Mouse (Mus musculus) erythroid progenitor cell, adult 5-6 weeks (primary cell): ENCODE results near the gene Klrb1b. TPM values are rescaled to one million over a fixed set of nuclear protein-coding genes. Genes with fewer than 3 reads are reported as not detected.
A peak's percentile ranks its signal among the peaks of the same experiment; 100 is the strongest.

Source experiments
- ATAC-seq: replicated peaks from 2 replicates; pipeline ENCODE4 v1.8.0; 2016; ENCODE audit warnings: moderate number of reproducible peaks, mild to moderate bottlenecking, moderate TSS enrichment, inconsistent platforms; ENCODE audit not compliant: poor library complexity, low FRiP score, severe bottlenecking
- total RNA-seq, 2 experiments: library from RNA; stranded (forward) in 1 of 2; stranded (reverse) in 1 of 2; fragments of 150-400 nt in 1 of 2; fragments of 186-747, 209-891 nt in 1 of 2; gene quantifications; 2 replicates each; pipeline versions ENCODE4 v1.2.3 to v1.2.4; 2015 to 2017; ENCODE audit warnings: low replicate concordance in 2 of 2

The Klrb1b gene
- total RNA-seq, 2 experiments from 2014 or later = not detected

DNA sequence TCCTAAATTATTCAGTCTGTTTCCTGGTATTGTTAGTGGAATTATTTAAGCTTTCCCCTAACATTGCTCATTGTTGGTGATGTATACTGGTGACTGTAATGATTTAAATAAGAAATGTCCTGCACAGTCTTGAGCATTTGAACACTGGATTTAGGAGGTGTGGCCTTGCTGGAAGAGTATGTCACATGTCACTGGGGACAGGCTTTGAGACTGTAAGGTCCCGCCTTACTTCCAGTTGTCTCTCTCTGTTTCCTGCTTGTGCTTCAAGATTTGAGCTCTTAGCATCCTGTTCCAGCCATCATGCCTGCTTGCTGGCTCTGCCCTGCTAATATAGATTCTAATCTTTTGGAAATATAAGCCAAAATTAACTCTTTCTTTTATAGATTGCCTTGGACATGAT is 60.9 kb downstream of the Klrb1b start:
- ATAC-seq = no peak

DNA sequence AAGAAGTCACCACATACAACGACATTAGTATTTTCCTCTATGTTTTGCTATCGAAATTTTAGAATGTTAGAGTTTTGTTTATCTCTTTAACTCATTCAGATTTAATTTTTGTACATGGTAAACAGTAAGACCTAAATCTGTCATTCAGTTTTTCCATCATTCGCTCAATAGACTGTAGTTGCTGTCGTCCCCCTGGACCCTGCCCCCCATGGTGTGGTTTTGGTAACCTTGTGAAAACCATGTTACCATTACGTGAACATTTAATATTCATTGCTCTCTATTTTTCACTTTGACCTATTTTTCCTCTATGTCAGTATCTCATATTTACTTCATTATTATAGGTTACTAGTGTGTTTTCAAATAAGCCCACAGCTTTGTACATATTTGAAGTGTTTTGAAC is 61.5 kb downstream of the Klrb1b start:
- ATAC-seq = no peak

DNA sequence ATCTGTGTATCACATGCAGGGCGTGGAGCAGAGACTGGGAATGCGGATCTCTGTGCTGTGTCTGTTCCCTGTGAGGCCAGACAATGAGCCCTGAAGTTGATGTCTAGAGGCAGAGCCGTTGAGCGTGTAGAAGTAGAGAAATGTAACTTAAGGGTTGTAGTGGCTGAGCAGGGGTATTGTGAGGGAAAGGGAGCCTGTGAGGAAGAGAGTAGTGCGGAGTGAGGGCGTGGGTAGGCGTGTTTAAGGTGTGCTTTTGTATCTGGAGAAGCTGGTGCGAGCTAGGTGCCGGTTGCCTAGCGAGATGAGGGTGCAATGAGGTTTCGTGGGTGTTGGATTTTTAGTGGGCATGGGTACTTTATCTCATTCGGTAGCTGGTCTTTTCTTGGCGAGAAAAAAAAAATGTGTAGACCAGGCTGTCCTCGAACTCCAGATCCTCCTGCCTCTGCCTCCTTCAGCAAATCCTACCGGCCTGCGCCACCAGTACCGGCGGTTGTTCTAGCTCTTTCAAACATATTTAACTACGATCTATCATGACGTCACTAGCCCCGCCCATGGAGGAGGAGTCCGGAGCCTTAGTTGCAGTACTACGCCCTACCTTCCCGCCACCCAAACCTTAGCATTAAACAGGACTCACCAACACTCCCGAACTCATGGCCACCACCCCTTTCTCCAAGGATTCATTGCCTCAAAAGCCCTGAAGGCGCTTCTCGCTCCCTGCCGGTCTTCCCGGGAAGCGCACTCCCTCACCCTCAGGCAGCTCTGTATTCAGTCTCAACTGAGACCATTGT is 62.2 kb downstream of the Klrb1b start:
- peak; percentile 82 for ATAC-seq

Other genes with a start within 250 kb of the Klrb1b start
- gene A2ml1, start 244.7 kb downstream of the Klrb1b start, total RNA-seq (2015; ENCODE audit: low replicate concordance) = not detected in 2 replicates
- gene A2ml1, start 244.7 kb downstream of the Klrb1b start, total RNA-seq (2017; ENCODE audit: low replicate concordance) = not detected in 2 replicates
- gene Klrb1a, start 202.8 kb downstream of the Klrb1b start, total RNA-seq (2015; ENCODE audit: low replicate concordance) = not detected in 2 replicates
- gene Klrb1a, start 202.8 kb downstream of the Klrb1b start, total RNA-seq (2017; ENCODE audit: low replicate concordance) = not detected in 2 replicates
- gene Clec2h, start 163.9 kb downstream of the Klrb1b start, total RNA-seq (2015; ENCODE audit: low replicate concordance) = not detected in 2 replicates
- not detected in 2 replicates for gene Clec2h, start 163.9 kb downstream of the Klrb1b start, total RNA-seq (2017; ENCODE audit: low replicate concordance)
- gene Klrb1, start 103.3 kb downstream of the Klrb1b start, total RNA-seq (2015; ENCODE audit: low replicate concordance) = not detected in 2 replicates
- not detected in 2 replicates for gene Klrb1, start 103.3 kb downstream of the Klrb1b start, total RNA-seq (2017; ENCODE audit: low replicate concordance)
- 10.5 TPM in 1 of 2 replicates, not detected in the other for gene Klrb1c, start 37.1 kb downstream of the Klrb1b start, total RNA-seq (2015; ENCODE audit: low replicate concordance)
- 1.3 and 1.5 TPM in 2 replicates for gene Klrb1c, start 37.1 kb downstream of the Klrb1b start, total RNA-seq (2017; ENCODE audit: low replicate concordance)
- not detected in 2 replicates for gene Gm44511, start within 50 bp of the Klrb1b start, total RNA-seq (2015; ENCODE audit: low replicate concordance)
- not detected in 2 replicates for gene Gm44511, start within 50 bp of the Klrb1b start, total RNA-seq (2017; ENCODE audit: low replicate concordance)
- 3.2 and 4.6 TPM in 2 replicates for gene Clec2i, start 61.3 kb upstream of the Klrb1b start, total RNA-seq (2015; ENCODE audit: low replicate concordance)
- 7.7 and 13.5 TPM in 2 replicates for gene Clec2i, start 61.3 kb upstream of the Klrb1b start, total RNA-seq (2017; ENCODE audit: low replicate concordance)
- 10.1 and 21.4 TPM in 2 replicates for gene BC035044, start 64.8 kb upstream of the Klrb1b start, total RNA-seq (2015; ENCODE audit: low replicate concordance)
- 19.9 and 20.8 TPM in 2 replicates for gene BC035044, start 64.8 kb upstream of the Klrb1b start, total RNA-seq (2017; ENCODE audit: low replicate concordance)
- not detected in 2 replicates for gene Clec2g, start 108.0 kb upstream of the Klrb1b start, total RNA-seq (2015; ENCODE audit: low replicate concordance)
- not detected in 2 replicates for gene Clec2g, start 108.0 kb upstream of the Klrb1b start, total RNA-seq (2017; ENCODE audit: low replicate concordance)
- 1.4 and 14.7 TPM in 2 replicates for gene Klrb1f, start 219.6 kb upstream of the Klrb1b start, total RNA-seq (2015; ENCODE audit: low replicate concordance)
- 2.7 and 4.1 TPM in 2 replicates for gene Klrb1f, start 219.6 kb upstream of the Klrb1b start, total RNA-seq (2017; ENCODE audit: low replicate concordance)